In genomic region chr17:8341360-8341963, GRCm38 (mm10) we compare ENCODE assay signal across 8 mouse cellular contexts. TPM values are rescaled to one million over a fixed set of nuclear protein-coding genes. Genes with fewer than 3 reads are reported as not detected.
DNase-seq lines count a peak whose midpoint lies in the region; ATAC-seq and TF ChIP-seq lines count a peak whose summit lies in the region.

No protein-coding gene starts in this region.

- H3K4me1 ChIP-seq in lung, adult 2 months (ENCODE audit: control insufficient read depth, insufficient read depth, low read length), result peaks cover 13% of the 10 kb centered on the region
- peaks cover 21% of the 10 kb centered on the region for H3K4me1 ChIP-seq in hindbrain, embryonic 12.5 days
- peaks cover 30% of the 10 kb centered on the region for H3K4me1 ChIP-seq in midbrain, embryonic 14.5 days (ENCODE audit: control insufficient read depth, insufficient read depth, low read length)

- H3K36me3 ChIP-seq in hindbrain, embryonic 12.5 days, result no peaks in the 10 kb centered on the region
- H3K36me3 ChIP-seq in midbrain, embryonic 14.5 days (ENCODE audit: control insufficient read depth, insufficient read depth, low read length), result no peaks in the 10 kb centered on the region

- peak; percentile 44 for ATAC-seq in hindbrain, embryonic 12.5 days (ENCODE audit: low FRiP score)
- ATAC-seq in midbrain, embryonic 14.5 days (ENCODE audit: low FRiP score, low TSS enrichment), result peak; percentile 43; the same call in 1 of the 2 replicates

- no peak for TF ChIP-seq POLR2A in lung, adult 2 months (IDR thresholded peaks at IDR 0.05; ENCODE audit: borderline replicate concordance, extremely low read depth, low read depth, low read length)

- H3K27ac ChIP-seq in hindbrain, embryonic 12.5 days, result peak overlapping the region; percentile 58
- peak overlapping the region; percentile 90 for H3K27ac ChIP-seq in midbrain, embryonic 14.5 days (replicated peaks; ENCODE audit: low read depth, low read length)

- peaks cover 46% of the 10 kb centered on the region for H3K27me3 ChIP-seq in hindbrain, embryonic 12.5 days
- H3K27me3 ChIP-seq in midbrain, embryonic 14.5 days (ENCODE audit: control insufficient read depth, insufficient read depth, low read length), result no peaks in the 10 kb centered on the region

- peak overlapping the region; percentile 30 for H3K4me3 ChIP-seq in lung, adult 2 months (replicated peaks; ENCODE audit: extremely low read depth, low read depth, low read length)
- peak overlapping the region; percentile 61 for H3K4me3 ChIP-seq in hindbrain, embryonic 12.5 days
- peak overlapping the region; percentile 67 for H3K4me3 ChIP-seq in midbrain, embryonic 14.5 days (replicated peaks; ENCODE audit: low read depth, low read length)

- peak overlapping the region; percentile 89 for H3K9ac ChIP-seq in hindbrain, embryonic 12.5 days
- H3K9ac ChIP-seq in midbrain, embryonic 14.5 days (replicated peaks; ENCODE audit: low read length), result peak overlapping the region; percentile 95

- peak overlapping the region; percentile 99 for H3K4me2 ChIP-seq in hindbrain, embryonic 12.5 days (replicated peaks)
- H3K4me2 ChIP-seq in midbrain, embryonic 14.5 days (ENCODE audit: low read length), result peak overlapping the region; percentile 98

- DNase-seq in cerebellum, adult 11 months, result peak; percentile 20
- no peak for DNase-seq in cerebellum, adult 11-12 months
- DNase-seq in lung, adult 2 months, result no peak
- DNase-seq in lung, postnatal 25 days (ENCODE audit: low spot score), result no peak
- DNase-seq in midbrain, embryonic 14.5 days, result peak; percentile 59
- DNase-seq in spleen, postnatal 10 days (ENCODE audit: low spot score in 2 of 2), result no peak
- no peak for DNase-seq in gastrocnemius, postnatal 14 days

- no peak for TF ChIP-seq CTCF in lung, adult 2 months (IDR thresholded peaks at IDR 0.05; ENCODE audit: insufficient read depth, low read length)

- H3K9me3 ChIP-seq in hindbrain, embryonic 12.5 days (replicated peaks), result no peaks in the 10 kb centered on the region
- no peaks in the 10 kb centered on the region for H3K9me3 ChIP-seq in midbrain, embryonic 14.5 days (ENCODE audit: control insufficient read depth, low read length)

- intact Hi-C loops in gastrocnemius, postnatal 14 days (cut with DNase I; ENCODE audit: low total_unique reads), result no loop called here

- WGBS in lung, adult 2 months, result 21% methylated on average over 46 of the region's 46 CpGs
- WGBS in hindbrain, embryonic 12.5 days, result 11% methylated on average over 46 of the region's 46 CpGs
- 6% methylated on average over 45 of the region's 46 CpGs for WGBS in midbrain, embryonic 14.5 days

RNA-seq across cellular contexts. Expression of gene Prr18, which starts 4.2 kb away (rescaled TPM):
- polyA plus RNA-seq in lung, adult 2 months (2012; rRNA removed), result 14.4 and 16.1 TPM in 2 replicates
- 4.3 and 4.5 TPM in 2 replicates for polyA plus RNA-seq in hindbrain, embryonic 12.5 days (2016; fragmentation: Nextera tagmentation; extraction: Ambion mirVana)
- 18.3 and 20.6 TPM in 2 replicates for polyA plus RNA-seq in midbrain, embryonic 14.5 days (2014; fragmentation: Nextera tagmentation; extraction: Ambion mirVana)
- under 1 TPM; 0.14 to 0.18 TPM for total RNA-seq in gastrocnemius, postnatal 14 days (2021)

RNA-seq across cellular contexts. Expression of gene T2, which starts 14.3 kb away (rescaled TPM):
- 3.5 and 3.7 TPM in 2 replicates for polyA plus RNA-seq in lung, adult 2 months (2012; rRNA removed)
- polyA plus RNA-seq in hindbrain, embryonic 12.5 days (2016; fragmentation: Nextera tagmentation; extraction: Ambion mirVana), result 0.77 and 0.96 TPM in 2 replicates
- 0.39 and 0.82 TPM in 2 replicates for polyA plus RNA-seq in midbrain, embryonic 14.5 days (2014; fragmentation: Nextera tagmentation; extraction: Ambion mirVana)
- not detected for total RNA-seq in gastrocnemius, postnatal 14 days (2021)

RNA-seq across cellular contexts. Expression of gene Sft2d1, which starts 30.6 kb away (rescaled TPM):
- 74.2 and 78.1 TPM in 2 replicates for polyA plus RNA-seq in lung, adult 2 months (2012; rRNA removed)
- polyA plus RNA-seq in hindbrain, embryonic 12.5 days (2016; fragmentation: Nextera tagmentation; extraction: Ambion mirVana), result 109 and 112 TPM in 2 replicates
- polyA plus RNA-seq in midbrain, embryonic 14.5 days (2014; fragmentation: Nextera tagmentation; extraction: Ambion mirVana), result 177 and 204 TPM in 2 replicates
- 10 to 100 TPM; 13.3 to 14.8 TPM for total RNA-seq in gastrocnemius, postnatal 14 days (2021)

RNA-seq across cellular contexts. Expression of gene Mpc1, which starts 58.8 kb away (rescaled TPM):
- 68.3 and 103 TPM in 2 replicates for polyA plus RNA-seq in lung, adult 2 months (2012; rRNA removed)
- polyA plus RNA-seq in hindbrain, embryonic 12.5 days (2016; fragmentation: Nextera tagmentation; extraction: Ambion mirVana), result 134 and 138 TPM in 2 replicates
- polyA plus RNA-seq in midbrain, embryonic 14.5 days (2014; fragmentation: Nextera tagmentation; extraction: Ambion mirVana), result 282 and 326 TPM in 2 replicates
- 100 to 1,000 TPM; 266 to 303 TPM for total RNA-seq in gastrocnemius, postnatal 14 days (2021)

Comparison
In these comparisons a context has a peak if more than half of its experiments do, and no peak if none do; other contexts are left out.
1. DNase-seq: peak in cerebellum, adult 11 months (single experiment) and midbrain, embryonic 14.5 days (single experiment); none in cerebellum, adult 11-12 months (single experiment), lung, adult 2 months (single experiment), lung, postnatal 25 days (single experiment), spleen, postnatal 10 days (0 of 2) and gastrocnemius, postnatal 14 days (single experiment).
2. Peak in every context shown above with its lines, with median percentiles within 50 percentile points of each other: H3K4me3 ChIP-seq.